Mouse (Mus musculus) cerebellum, adult 18-20 months (tissue): ENCODE results near the gene Bicra.

ENCODE experiments used
- DNase-seq, 2 experiments: peaks; one replicate each; pipeline ENCODE4 v3.0.0; 2021

The Bicra gene

DNA sequence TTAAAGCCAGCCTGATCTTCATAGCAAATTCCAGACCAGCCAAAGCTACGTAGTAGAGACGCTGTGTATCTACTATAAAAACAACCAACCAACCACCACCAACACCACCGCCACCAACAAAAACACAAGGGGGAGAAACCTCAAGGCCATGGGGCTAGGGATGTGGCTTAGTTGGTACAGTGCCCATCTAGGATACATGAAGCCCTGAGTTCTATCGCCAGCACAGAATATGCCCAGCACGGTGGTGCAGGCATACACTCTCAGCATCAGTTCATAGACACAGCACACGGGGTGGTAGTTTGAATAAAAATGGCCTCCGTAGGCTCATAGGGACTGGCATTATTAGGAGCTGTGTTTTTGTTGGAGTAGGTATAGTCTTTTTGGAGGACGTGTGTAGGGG is 79.4 kb downstream of the Bicra start:
- no peak for DNase-seq

DNA sequence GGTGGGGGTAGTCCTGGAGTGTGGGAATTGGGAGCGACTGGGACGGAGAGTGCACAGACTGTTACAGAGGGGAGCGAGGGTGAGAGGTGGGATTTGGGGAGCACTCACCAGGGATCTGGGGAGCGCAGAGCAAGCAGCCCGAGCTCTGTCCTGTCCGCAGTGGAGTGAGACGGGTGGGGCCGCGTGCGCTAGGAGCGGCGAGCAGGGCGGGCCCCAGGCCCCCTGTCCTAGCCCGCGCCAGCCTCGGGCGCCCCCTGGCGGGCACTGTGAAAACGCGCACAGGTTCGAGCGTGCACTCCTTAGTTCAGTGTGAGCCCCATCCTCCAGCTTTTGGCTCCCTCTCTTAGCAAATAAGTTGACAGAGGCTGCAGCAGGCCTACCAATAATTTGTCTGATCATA is 80.4 kb downstream of the Bicra start, which contains the start of gene Ehd2:
Ehd2 (minus strand) TSS at position 256 of the 400 bp plus-strand sequence.
- DNase-seq: peak; percentile 73 to 86

DNA sequence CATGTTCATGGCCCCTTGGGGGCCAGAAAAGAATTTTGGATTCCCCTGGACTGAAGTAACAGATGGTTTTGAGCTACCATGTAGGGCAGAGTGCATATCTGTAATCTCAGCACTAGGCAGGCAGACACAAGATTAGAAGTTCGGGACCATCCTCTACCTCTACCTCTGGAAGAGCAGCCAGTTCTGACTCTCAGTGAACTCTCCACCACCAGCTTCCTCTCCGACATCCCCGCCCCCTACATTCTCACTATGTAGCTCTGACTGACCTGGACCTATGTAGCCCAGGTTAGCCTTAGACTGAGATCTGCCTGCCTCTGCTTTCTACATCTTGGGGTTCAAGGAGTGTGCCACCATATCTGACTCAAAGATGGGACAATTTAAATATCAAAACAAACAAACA is 81.2 kb downstream of the Bicra start:
- no peak for DNase-seq

DNA sequence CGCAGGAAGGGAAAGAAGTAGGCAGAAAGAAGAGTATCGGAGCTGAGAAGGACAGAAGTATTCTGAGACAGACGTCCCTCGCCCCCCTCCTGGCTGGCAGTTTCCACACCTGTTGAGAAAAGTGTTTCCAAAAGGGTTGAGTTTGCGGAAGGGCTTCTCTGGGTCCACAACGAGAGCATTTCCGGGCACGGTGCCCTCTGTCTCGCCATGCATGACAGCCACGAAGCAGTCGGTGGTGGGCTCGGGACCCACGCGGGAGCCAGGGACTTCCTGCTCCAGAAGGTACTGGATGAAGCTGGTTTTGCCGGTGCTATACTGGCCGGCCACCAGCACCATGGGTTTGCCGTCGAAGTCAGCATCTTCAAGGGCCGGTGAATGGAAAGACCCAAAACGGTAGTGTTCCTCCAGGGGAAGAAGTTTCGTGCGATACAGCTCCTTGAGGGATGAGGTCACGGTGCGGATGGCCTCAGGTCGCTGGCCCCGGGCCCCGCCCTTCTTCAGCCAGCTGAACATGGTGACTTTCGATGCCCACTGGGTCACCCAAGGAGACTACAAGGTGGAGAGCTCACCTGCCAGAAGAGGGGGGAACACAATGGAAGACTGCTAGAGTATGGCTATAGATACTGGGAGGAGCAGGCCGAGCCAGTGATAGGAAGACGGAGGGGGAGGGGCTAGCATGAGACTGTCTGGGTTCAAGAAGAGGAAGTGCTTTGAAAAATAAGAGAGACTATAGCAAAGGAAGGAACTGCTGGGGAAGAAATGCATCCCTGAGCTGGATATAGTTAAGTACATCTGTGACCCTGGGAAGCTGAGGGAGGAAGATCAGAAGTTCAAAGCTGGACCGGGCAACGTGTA is 83.7 kb downstream of the Bicra start:
- DNase-seq: no peak

DNA sequence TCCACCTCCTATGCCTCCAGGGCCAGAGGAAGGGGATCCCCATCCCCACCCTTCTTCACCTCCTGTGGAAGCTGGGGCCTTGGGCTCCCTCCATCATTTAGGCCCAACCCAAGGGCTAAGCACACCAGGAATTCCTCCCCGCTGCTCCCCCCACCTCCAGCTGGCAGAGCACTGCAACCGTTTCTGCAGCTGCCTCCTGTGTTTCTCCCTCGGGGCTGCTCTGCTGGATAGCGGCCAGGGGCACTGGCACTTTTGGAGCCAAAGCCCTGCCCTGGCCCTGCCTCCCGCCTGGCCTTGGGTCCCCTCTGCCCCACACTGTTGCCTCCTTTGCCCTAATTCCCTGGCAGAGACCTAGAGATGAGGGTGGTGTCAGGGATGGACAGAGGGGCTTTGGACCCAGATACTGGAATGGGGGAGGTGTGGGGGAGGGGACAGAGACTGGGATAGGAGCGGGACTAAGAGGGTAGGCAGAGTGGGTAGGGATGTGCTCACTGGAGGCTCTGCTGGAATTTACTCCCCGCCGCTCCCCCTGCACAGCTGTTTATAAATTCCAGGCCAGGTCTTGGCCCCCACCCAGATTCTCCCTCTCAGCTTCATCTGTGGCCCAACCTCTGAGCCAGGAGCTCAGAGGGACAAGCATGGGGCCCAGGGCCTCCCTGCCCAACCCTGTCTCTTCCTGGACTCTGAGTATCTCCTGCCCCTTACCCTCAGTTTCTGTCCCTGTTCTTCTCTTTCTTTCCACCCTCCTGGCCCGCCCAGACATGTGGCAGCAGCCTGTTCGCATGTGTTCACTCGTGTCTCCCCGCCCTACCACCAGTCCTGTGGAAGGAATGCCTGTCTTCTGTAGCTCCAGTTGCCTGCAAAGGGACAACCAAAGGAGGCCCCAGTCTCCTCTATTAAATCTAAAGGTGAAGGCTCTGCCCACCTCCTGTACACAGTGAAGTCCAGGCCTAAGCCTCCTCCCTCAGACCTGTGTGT is 85.1 kb downstream of the Bicra start:
- no peak for DNase-seq

DNA sequence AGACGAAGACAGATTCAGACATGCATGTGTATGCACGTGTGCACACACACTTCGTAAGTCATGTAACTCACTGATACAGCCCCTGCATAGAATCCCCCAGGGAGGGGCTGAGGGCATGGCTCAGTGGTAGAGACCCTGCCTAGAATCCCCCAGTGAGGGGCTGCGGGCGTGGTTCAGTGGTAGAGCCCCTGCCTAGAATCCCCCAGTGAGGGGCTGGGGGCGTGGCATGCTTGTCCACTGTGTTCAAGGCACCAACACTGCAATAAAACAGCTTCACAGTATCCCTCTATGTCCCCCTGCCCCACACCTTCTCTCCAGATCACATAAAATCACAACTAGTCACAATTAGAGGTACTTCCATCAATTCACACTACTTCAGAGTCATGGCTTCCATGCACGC is 85.9 kb downstream of the Bicra start:
- no peak for DNase-seq

DNA sequence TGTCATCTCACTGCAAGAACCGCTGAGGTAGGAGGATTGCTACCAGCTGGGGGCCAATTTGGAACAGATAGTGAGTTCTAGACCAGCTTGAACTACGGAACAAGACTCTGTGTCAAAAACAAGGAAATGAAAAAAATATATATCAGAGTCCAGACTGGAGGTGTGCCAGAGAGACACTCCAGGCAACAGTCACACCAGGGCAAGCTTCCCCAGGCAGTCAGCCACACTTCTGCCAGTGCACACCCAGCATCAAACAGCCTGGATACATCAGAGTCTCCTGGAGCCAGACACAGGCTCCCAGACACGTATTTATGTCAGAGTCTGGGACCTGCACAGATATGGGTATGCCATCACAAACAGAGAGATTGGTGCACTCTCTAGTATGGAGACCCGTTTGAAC is 86.5 kb downstream of the Bicra start:
- no peak for DNase-seq

DNA sequence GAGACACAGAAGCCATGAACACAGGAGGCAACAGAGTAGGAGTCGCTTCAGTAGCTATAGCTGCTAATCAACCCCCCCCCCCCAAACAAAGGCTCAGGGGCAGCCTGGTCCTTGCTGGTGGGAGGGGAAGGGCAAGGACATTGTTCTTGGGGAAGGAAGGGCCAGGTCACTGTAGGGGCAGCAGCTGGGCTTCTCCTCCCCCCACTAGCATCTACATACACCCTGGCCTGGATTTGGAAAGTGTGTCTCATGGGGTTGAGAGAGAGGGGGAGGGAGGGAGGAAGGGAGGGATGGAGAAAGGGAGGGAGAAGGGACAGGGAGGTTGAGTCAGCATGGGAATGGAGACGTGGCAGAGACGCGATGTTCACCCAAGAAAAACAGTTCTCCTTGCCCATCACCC is 87.0 kb downstream of the Bicra start:
- DNase-seq: no peak

DNA sequence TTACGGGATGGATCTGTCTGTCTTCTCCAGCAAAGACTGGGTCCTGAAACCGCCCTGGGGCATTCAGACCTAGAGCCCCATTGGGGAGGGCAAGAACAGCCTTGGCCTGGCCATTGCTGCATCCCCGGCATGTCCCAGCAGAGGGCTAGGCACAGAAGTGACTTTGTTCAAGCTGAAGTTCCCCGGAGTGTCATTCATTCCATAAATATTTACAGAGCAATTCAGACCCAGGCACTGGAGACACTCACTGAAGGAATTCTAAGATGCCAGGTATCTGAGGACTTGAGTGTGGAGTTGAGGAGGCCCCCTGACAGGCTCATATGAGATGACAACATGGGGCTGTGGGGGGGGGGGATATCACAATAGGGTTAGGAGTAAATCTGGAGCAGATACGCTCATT is 91.6 kb downstream of the Bicra start:
- DNase-seq: no peak

DNA sequence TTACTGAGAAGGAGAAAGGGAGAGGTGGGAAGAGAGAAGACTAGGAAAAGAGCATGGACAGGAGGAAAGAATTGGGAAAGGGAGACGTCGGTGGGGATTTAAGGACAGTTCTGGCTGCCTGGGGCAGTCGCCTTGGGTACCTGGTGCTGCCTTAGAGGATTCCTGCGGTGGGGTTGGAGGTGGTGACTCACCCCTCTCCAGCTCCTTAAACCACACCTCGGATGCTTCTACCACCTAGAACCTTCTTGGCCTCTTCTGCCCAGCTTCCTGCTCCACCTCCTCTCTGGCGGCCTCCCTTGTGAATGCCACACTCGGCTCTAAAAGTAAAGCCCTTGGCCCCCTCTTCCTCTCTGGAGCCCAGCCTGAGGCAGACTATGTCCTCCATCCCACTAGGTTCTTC is 92.2 kb downstream of the Bicra start:
- DNase-seq: no peak

DNA sequence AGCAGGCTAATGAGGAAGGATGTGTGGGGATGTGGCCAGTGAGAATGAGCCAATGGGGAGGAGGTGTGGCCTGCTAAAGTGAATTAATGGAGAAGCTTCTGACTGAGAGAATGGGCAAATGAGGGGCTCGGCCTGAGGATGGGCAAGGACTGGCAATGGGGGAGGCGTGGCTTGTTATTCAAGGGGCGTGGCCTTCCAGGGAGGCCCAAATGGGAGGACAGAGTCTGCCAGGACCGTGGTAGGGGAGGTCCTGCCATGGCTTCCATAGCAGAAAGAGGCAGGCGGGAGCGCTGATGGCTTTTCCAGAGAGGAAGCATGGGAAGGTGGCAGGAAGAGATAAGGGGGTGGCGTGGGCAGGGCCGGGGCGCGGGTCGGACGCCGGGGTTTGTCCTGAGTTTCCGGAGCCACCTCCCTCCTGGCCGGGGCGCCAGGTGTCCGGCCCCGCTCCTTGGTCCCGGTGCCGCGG is 92.7 kb downstream of the Bicra start:
- DNase-seq: no peak

DNA sequence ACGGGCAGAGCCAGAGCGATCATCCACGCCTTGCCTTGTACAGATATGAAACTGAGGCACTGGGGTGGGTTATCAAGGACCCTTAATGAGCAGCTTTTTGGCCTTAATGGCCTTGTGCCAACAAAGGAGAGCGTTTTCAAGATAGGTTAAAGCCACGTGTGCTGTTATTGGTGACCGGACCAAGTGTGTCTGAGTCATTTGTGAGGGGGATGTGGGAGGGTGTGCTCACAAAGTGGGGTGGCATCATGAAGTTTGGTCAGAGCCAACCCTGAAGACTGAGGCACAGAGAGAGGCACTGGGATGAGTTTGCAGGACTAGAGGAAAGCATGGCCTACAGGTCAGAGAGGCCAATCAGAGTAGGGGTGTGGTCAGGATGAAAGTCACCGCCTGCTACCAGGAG is 93.3 kb downstream of the Bicra start:
- DNase-seq: no peak

DNA sequence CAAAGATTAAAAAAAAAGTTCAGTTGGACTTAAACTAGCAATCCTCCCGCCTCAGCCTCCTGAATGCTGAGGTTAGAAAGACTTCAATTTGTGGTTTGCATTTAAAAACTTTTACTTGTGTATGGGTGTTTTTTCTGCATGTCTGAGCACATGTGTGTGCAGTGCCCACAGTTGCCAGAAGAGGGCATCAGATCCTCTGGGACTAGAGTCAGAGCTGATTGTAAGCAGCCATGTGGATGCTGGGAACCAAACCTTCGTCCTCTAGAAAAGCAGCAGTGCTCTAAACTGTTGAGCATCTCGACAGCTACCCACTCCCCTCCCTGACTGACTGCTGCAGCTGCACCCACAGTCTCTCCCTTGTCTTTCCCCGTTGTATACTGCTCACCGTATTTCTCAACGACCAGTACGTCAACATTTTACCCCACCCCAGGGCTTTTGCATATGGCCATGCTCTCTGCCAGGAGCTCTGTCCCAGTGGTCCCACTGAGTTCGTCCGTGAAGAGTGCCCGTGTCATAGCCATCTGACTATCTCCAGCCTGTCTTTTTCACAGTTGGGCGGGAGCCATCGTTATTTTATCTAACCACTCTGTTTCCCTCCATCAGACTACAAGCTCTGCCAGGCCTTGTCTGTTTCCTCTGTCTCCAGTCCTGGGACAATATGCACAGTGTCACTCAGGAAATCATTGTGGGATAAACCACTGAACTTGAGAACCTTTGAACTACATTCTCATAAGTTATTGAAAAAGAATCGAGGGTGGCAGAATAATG is 94.2 kb downstream of the Bicra start:
- DNase-seq: no peak

DNA sequence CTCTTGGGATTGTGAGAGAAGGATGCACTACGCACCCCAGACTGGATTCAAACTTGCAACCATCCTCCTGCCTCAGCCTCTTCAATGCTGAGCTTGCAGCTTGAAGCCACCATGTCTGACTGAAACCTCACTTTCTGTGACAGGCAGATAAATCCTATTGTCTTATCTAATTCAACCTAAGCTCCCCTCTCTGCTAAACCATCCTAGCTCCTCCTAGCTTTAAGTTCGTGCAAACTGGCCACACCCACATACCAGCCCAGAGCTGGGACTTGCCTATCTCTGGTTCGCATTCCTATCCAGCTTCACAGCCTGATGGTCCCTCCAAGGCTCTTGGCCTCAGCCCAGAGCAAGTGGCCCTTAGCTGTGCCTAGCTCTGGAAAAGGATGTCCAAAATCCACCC is 95.3 kb downstream of the Bicra start:
- DNase-seq: no peak

DNA sequence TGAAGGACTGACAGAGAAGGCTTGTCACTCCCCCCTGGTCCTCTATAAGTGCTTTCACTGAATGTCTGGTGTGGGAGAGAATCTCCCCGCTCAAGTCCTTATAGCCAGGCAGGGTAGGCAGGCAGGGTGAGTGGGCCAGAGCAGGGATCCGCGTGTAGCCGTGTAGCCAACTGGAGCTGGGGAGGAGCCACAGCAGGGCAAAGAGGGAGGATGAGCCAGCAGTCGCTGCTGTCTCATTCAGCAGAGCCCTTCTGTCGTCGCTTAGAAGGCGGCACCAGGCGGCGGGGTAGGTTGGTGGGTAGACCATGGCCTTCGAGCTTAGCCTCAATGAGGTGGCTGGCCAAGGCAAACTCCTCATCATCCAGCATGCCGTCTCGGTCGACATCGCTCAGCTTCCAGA is 97.7 kb downstream of the Bicra start:
- DNase-seq: no peak

DNA sequence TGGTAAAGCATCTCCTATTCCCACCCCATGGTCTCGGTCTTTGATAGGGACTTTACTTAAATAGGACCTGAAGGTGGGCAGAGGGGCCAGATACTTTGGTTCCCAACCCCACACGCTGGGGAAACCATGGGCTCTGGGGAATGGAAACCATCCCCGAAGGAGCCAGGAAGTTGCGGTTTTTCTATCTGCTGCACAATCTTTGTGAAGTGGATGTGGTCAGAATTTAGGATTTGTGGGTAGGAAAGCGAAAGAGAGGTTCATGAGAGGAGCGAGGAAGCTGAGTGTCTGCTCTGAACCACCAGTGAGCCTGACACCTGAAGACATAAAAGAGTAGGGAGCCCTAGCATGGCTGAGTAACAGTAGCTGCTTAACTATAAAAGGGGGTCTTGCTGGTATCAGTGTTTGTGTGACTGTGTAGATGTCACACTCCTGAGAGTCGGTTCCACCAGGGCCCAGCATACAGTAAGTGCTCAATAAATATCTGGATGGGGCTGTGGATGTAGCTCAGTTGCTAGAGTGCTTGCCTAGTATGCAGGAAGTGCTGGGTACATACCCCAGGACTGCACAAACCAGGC is 98.4 kb downstream of the Bicra start:
- DNase-seq: no peak

DNA sequence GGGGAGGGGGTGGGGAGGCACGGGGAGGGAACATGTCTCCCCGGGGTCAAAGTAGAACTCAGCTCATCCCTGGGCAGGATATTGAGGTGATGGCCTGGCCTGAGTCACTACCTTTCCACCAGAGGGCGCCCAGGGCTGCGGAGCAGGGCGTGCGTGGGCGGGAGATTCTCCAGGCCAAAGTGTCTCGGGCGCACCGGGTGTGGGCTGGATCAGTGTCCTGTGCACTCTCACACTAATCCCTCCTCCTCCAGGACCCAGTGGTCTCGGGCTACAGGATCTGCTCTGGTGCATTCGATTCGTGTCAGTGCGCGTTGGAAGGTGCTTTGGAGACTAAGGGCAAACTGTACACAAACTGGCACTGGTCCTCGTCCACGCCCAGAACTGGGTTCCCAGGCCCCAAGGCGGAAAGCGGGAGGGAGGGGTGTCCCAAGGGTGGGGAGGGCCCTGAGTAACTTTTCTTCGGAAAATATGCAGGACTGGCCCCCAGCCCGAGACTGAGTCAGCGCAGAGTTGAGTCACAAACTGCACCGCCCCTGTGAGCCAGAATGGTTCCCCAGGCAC is 99.3 kb downstream of the Bicra start:
- peak; percentile 84 to 90 for DNase-seq

DNA sequence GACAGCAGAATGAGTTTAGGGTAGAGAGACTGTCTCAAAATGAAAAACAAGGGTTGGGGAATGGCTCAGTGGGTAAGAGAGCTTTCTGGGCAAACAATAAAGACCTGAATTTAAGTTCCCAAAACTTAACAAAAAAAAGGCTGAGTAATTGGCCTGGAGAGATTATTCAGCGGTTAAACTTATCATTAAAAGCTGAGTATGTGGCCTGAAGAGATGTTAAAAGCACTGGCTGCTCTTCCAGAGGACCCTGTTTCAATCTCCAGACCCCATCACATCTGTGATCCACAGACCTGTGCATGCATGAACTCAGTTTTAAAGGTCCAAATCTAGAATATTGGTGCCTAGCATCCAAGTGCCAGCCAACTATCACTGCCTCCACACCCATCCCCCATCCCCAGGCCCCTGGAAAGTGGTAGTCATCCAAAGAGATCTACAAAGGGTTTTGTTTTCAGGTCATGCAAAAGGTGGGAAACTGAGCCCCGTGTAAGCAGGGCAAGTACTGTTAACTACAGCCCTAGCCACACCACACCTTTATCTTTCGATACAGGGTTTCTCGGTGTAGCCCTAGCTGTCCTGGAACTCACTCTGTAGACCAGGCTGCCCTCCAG is 100.0 kb downstream of the Bicra start:
- DNase-seq: no peak

DNA sequence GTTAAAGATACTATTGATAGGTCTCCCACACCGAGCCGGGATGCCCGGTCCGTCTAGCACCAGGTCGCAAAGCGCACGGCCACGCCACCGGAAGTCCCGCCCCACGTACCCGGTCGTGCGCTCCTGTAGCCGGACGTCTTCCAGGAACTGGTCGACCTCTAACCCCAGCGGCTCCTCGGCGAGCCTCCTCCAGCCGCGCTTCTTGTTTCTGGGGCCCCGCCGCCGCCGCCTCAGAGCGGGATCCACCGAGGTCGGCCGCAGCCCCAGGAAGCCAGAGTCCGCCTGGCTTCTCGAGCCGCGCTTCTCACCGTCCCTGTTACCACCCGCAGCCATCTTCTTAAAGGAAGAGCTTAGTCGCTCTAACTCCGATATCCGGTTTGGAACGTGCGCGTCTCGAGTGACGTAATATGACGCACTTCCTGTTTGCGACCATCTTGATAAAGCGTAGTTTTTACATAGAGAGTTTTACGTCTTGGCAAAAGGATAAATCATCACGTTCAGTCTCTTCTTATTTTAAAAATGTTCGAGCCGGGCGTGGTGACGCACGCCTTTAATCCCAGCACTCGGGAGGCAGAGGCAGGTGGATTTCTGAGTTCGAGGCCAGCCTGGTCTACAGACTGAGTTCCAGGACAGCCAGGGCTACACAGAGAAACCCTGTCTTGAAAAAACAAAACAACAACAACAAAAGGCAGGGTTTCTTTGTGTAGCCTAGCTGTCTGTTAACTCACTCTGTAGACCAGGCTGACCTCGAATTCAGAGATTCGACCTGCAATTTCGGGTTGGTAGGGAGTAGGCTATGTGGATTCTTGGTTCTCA is 101.8 kb downstream of the Bicra start, which contains the start of gene Nop53:
Nop53 (minus strand) TSS at position 354 of the 816 bp plus-strand sequence.
- DNase-seq: peak; percentile 93 to 96

DNA sequence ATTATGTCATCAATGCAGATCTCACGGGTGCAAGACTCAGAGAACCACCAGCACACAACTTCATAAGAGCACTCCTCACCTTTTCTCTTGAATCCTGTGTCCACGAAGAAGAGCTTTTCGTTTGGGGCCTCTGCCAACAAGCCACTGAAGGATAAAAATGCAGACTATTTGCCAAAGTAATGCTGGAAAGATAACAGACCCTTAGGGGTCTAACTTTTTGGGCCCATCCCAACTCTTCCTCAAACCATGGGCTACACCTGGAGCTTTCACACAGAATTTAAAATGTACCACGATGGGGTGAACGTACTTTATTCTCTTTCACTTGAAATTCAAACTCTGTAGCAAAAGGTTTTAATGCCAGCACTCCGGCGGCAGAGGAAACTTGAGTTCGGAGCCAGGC is 102.5 kb downstream of the Bicra start:
- DNase-seq: no peak

DNA sequence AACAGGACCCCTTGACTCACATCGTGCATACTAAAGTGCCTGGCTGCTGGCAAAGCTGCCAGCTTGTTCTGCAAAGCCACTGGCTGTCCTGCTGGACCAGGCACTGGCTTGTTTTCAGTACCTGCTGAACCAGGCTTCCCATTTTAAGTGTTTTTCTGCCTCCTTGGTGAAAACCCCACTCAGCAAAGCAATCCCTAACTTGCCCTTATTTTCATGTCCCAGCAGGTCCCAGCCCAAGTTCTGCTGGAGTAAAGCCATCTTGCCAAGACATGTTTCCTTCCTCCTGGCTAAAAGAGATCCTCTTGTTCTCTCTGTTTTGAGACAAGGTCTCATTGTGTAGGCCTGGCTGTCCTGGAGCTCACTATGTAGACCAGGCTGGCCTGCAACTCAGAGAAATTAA is 103.4 kb downstream of the Bicra start:
- no peak for DNase-seq
